Mouse (Mus musculus) kidney, adult 2 months (tissue): Measurements from ENCODE around the gene Tekt4. TPM values are rescaled to one million over a fixed set of nuclear protein-coding genes. Genes with fewer than 3 reads are reported as not detected.

Experiments
- DNase-seq: peaks from one replicate; pipeline ENCODE4 v3.0.0; 2021
- H3K27ac ChIP-seq: fragments of 200-500 bp; 2 replicates; pipeline ENCODE4 v1.5.1; 2012; ENCODE audit warnings: low read depth, low read length, control low read depth, inconsistent platforms; ENCODE audit not compliant: insufficient read depth
- H3K27me3 ChIP-seq: fragments of 200-500 bp; replicated peaks from 2 replicates; pipeline ENCODE4 v1.6.1; 2012; ENCODE audit warnings: mild to moderate bottlenecking, moderate library complexity, low read length, inconsistent platforms; ENCODE audit not compliant: control insufficient read depth, insufficient read depth
- H3K36me3 ChIP-seq: fragments of 200-500 bp; 2 replicates; pipeline ENCODE4 v1.6.1; 2012; ENCODE audit warnings: mild to moderate bottlenecking, moderate library complexity, low read length, inconsistent platforms; ENCODE audit not compliant: control insufficient read depth, insufficient read depth
- H3K4me1 ChIP-seq: fragments of 200-500 bp; 2 replicates; pipeline ENCODE4 v1.6.1; 2011; ENCODE audit warnings: low read length; ENCODE audit not compliant: control insufficient read depth, insufficient read depth
- H3K4me3 ChIP-seq: fragments of 200-500 bp; 2 replicates; pipeline ENCODE4 v1.5.1; 2011; ENCODE audit warnings: mild to moderate bottlenecking, low read depth, low read length, control low read depth; ENCODE audit not compliant: insufficient read depth
- CTCF ChIP-seq: fragments of 200-500 bp; conservative IDR thresholded peaks from 2 replicates; pipeline ENCODE4 v1.5.1; 2011; ENCODE audit warnings: low read depth, mild to moderate bottlenecking, control low read depth, low read length, moderate library complexity, mixed read lengths; ENCODE audit not compliant: insufficient read depth, insufficient read length
- POLR2A ChIP-seq: fragments of 200-500 bp; IDR thresholded peaks from one replicate; pipeline ENCODE4 v1.6.1; 2011; ENCODE audit warnings: low read depth, low read length, control low read depth
- WGBS: fragments of 180-500 bp; shearing (Covaris S2); methylation state at CpG from one replicate; pipeline ENCODE4 v1.1.7; 2018; 5-methylcytosine and 5-hydroxymethylcytosine counted together
- polyA plus RNA-seq: library from polyadenylated mRNA; depleted of rRNA; stranded (reverse); fragments of >200 nt; gene quantifications from 2 replicates; pipeline ENCODE4 v1.2.3, GENCODE M21; 2012

The Tekt4 gene
- polyA plus RNA-seq, 1 experiment: 0.08 TPM

DNA sequence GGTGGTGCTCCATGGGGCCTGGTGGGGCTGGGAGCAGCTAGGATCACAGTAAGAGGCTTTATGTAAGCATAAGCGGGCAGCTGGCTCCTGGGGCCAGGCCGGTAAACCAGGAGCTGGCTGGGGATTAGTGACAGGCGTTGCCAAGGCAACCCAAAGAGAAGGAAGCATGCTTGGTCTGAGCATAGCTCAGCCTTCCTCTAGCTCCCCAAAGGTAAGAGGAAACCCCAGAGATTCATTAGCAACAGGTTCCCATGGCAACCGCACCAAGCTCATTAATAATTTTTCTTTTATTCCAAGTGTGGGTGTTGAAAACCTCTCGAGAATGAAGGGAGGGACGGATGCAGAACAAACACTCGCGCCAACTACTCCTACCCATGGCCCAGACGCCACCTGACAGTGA is 35.5 kb upstream of the Tekt4 start:
- Histone ChIP-seq H3K27ac (no peak overlapping the region), H3K27me3 (no peaks in the 10 kb centered on the region), H3K4me3 (no peak overlapping the region), H3K36me3 (no peaks in the 10 kb centered on the region), H3K4me1 (0 out of 2 replicates have a peak, but pooled peaks cover 3% of the 10 kb centered on the region)
- no peak for DNase-seq
- TF ChIP-seq CTCF (no peak), POLR2A (no peak)
- WGBS: 63% methylated on average over 9 of the region's 9 CpGs

DNA sequence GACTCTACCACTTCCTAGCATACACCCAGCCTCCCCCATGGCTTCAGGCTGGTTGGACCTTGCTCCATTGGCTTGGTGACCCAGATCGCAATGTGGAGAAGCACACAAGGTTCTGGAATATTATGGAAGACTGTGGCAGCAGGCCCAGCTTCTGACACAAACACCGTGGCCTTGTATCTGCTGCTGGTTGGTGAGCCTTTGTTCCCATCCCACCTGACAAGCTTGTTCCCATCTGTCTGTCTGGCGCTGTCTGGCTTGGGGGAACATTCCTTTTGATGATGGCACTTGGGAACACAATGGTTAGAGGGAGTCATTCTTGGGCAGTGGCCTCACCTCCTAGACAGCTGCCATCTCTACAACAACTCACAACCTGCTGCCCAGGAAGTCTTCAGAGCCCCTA is 33.4 kb upstream of the Tekt4 start:
- WGBS: 87% methylated on average over 3 of the region's 3 CpGs
- no peak overlapping the region for H3K4me3 ChIP-seq
- TF ChIP-seq CTCF (no peak), POLR2A (no peak)
- no peak overlapping the region for H3K27ac ChIP-seq
- no peaks in the 10 kb centered on the region for H3K27me3 ChIP-seq
- H3K36me3 ChIP-seq: no peaks in the 10 kb centered on the region
- no peaks in the 10 kb centered on the region for H3K4me1 ChIP-seq
- no peak for DNase-seq

DNA sequence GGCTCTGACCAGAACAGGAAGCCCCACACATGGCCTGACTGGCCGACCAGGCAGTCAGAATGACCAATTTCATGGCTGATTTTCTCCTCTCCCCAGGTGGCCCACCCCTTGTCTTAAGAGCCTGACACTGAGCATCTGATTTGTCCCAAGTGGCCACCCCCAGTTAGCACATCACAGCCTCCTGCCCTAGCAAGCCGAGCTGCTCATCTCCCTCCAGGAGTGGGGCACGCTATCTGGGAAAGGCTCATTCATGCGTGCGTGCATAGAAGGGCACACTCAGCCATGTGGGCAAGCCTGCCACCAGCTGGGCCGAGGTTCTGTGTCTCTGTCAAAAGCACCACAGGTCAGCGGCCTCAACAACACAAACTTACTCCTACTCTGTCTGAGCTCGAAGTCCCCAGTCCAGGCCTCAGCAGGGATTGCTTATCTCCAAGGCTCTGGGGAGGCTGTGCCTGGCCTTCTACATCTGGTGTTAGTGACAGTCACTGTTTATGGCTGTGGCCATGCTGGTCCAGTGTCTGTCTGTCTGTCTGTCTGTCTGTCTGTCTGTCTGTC is 29.8 kb upstream of the Tekt4 start:
- H3K27me3 ChIP-seq: no peaks in the 10 kb centered on the region
- DNase-seq: no peak
- H3K36me3 ChIP-seq: no peaks in the 10 kb centered on the region
- 70% methylated on average over 8 of the region's 8 CpGs for WGBS
- H3K4me1 ChIP-seq: no peaks in the 10 kb centered on the region
- no peak overlapping the region for H3K4me3 ChIP-seq
- no peak overlapping the region for H3K27ac ChIP-seq
- TF ChIP-seq POLR2A (no peak), CTCF (no peak)

DNA sequence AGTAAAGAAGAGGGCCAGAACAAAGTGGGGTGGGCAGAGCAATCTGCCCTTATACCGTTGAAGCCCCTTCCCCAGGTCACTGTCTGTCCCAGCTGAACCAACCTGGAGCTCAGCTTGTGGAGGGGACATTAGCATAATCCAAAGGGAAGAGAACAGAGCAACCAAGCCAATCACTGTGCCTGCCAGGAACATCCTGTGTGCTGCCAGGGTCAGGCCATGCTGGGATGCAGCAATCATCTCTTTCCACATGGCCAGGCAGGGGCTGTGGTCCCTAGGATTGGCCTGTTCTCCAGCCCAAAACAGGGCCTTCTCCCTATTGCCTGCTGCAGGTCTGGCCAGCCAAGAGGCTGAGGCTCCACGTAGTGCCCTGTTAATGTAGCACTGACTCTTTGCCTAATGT is 28.4 kb upstream of the Tekt4 start:
- H3K27me3 ChIP-seq: no peaks in the 10 kb centered on the region
- no peak overlapping the region for H3K4me3 ChIP-seq
- H3K36me3 ChIP-seq: no peaks in the 10 kb centered on the region
- TF ChIP-seq POLR2A (no peak), CTCF (no peak)
- WGBS: 65% methylated on average over 2 of the region's 2 CpGs
- H3K4me1 ChIP-seq: no peaks in the 10 kb centered on the region
- H3K27ac ChIP-seq: no peak overlapping the region
- no peak for DNase-seq

GRCm38 (mm10) chr17:25427441-25427840 is 27.0 kb upstream of the Tekt4 start:
- Histone ChIP-seq H3K4me1 (no peaks in the 10 kb centered on the region), H3K27ac (no peak overlapping the region)
- DNase-seq: no peak

GRCm38 (mm10) chr17:25429240-25429639 is 25.2 kb upstream of the Tekt4 start:
- 60% methylated on average over 5 of the region's 5 CpGs for WGBS
- Histone ChIP-seq H3K27me3 (peaks cover 6% of the 10 kb centered on the region; the same call in 1 of the 2 replicates), H3K4me1 (no peaks in the 10 kb centered on the region), H3K4me3 (no peak overlapping the region), H3K27ac (no peak overlapping the region), H3K36me3 (no peaks in the 10 kb centered on the region)
- TF ChIP-seq CTCF (no peak), POLR2A (no peak)
- no peak for DNase-seq

More at GRCm38 (mm10) chr17:25427441-25427840, 27.0 kb upstream of the Tekt4 start:
- Histone ChIP-seq H3K27me3 (no peaks in the 10 kb centered on the region), H3K36me3 (no peaks in the 10 kb centered on the region), H3K4me3 (no peak overlapping the region)
- TF ChIP-seq POLR2A: no peak
- no peak for TF ChIP-seq CTCF
- 31% methylated on average over 10 of the region's 10 CpGs for WGBS

- H3K4me1 ChIP-seq: no peaks in the 10 kb centered on the region
- peaks cover 6% of the 10 kb centered on the region; the same call in 1 of the 2 replicates for H3K27me3 ChIP-seq
- H3K27ac ChIP-seq: no peak overlapping the region
- H3K36me3 ChIP-seq: no peaks in the 10 kb centered on the region
- H3K4me3 ChIP-seq: no peak overlapping the region
- WGBS: 46% methylated on average over 6 of the region's 6 CpGs
- TF ChIP-seq POLR2A (no peak), CTCF (no peak)
- no peak for DNase-seq
Observed at GRCm38 (mm10) chr17:25429886-25430285, 24.5 kb upstream of the Tekt4 start.
